Mouse (Mus musculus) cortical plate, adult 2 months (tissue): Measurements from ENCODE around the gene Plekhg1. TPM values are rescaled to one million over a fixed set of nuclear protein-coding genes. Genes with fewer than 3 reads are reported as not detected.

Experiments
- H3K27ac ChIP-seq: fragments of 200-500 bp; 2 replicates; pipeline ENCODE4 v1.5.1; 2012; ENCODE audit warnings: low read length, control low read depth, inconsistent platforms; ENCODE audit not compliant: insufficient read depth
- H3K4me1 ChIP-seq: fragments of 200-500 bp; 2 replicates; pipeline ENCODE4 v1.6.1; 2011; ENCODE audit warnings: low read length; ENCODE audit not compliant: control insufficient read depth, insufficient read depth
- H3K4me3 ChIP-seq: fragments of 200-500 bp; 2 replicates; pipeline ENCODE4 v1.5.1; 2011; ENCODE audit warnings: mild to moderate bottlenecking, low read length, control low read depth; ENCODE audit not compliant: insufficient read depth
- CTCF ChIP-seq: fragments of 200-500 bp; IDR thresholded peaks from 2 replicates; pipeline ENCODE4 v1.5.1; 2011; ENCODE audit warnings: mild to moderate bottlenecking, control low read depth, low read length; ENCODE audit not compliant: insufficient read depth; ENCODE audit errors: extremely low read depth
- POLR2A ChIP-seq: fragments of 200-500 bp; IDR thresholded peaks from 2 replicates; pipeline ENCODE4 v1.6.1; 2011; ENCODE audit warnings: mild to moderate bottlenecking, low read length, control low read depth; ENCODE audit not compliant: insufficient read depth; ENCODE audit errors: extremely low read depth
- polyA plus RNA-seq: library from polyadenylated mRNA; depleted of rRNA; stranded (reverse); fragments of >200 nt; gene quantifications from 2 replicates; pipeline ENCODE4 v1.2.3, GENCODE M21; 2012; rRNA removed

Plekhg1 gene
- polyA plus RNA-seq, 1 experiment: 7.1 TPM

DNA sequence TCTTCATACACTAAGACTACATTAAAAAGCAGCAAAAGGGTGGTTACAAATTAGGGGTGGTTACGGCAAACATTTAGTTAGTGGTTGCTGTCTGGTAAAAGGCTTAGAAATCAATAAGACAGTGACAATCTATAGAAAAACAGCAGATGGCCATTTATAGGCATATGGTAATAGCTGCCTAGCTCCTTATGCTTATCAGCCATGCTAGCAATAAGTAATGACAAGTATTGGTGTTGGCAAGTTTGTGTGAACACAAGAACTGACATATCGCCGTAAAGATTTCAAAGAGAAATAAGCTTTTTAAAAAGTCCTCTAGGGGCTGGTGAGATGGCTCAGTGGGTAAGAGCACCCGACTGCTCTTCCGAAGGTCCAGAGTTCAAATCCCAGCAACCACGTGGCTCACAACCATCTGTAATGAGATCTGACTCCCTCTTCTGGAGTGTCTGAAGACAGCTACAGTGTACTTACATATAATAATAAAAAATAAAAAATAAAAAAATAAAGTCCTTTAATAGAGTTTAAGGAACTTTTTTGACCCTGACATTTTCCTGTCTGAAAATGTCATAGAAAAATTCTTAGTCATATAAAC, 250.2 kb downstream of the Plekhg1 start:
- H3K4me3 ChIP-seq: no peak overlapping the region
- H3K4me1 ChIP-seq: no peaks in the 10 kb centered on the region
- H3K27ac ChIP-seq: no peak overlapping the region
- TF ChIP-seq POLR2A: no peak
- TF ChIP-seq CTCF: no peak

DNA sequence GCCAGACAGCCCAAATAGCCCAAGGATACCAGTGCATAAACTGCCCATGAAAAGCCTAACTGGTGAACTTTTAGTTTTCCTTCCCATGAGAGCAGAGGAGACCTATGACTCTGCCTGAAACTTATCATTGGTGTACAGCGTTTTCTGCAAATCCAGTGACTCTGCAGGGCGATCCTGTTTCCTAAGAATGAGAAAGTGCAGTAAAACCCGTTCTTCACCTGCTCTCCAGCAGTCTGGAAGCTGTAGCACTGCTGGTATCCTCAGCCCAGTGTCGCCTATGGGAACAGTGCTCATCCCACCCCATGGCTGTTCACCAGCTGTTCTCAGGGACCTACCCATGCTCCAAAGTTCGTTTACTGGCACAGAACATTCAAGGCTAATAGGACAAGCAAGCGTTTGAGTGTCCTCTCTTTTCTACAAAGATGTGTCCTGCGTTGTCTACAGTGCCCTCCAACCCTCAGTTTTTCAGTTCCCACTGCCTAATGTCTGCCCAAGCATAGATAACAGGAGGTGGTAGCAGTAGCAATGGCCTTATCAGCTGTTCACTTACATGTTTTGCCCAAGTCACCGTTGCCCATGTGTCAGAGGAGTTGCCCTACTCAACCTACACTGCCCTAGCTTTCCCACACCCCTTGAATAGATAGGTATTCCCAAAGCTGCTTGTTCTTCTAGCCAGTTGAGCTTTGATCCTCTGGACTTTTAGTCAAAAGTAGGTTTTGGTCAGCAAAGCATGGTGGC, 253.4 kb downstream of the Plekhg1 start:
- no peak overlapping the region for H3K4me3 ChIP-seq
- TF ChIP-seq POLR2A: no peak
- no peak for TF ChIP-seq CTCF
- H3K4me1 ChIP-seq: no peaks in the 10 kb centered on the region
- H3K27ac ChIP-seq: no peak overlapping the region

DNA sequence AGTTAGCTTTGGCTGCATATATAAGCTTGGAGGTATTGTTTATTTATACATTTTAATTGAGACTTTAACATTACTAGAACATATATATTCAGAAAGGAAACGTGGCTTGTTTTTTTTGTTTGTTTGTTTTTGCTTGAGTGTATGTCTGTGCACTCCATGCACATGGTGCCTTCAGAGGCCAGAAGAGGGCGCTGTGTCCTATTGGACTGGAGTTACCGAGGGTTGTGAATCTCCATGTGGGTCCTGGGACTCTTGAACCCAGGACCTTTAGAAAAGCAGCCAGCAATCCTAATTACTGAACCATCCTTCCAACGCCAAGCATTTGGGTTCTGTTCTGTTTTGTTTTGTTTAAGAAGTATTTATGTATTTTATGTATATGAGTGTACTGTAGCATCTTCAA, 255.1 kb downstream of the Plekhg1 start:
- Histone ChIP-seq H3K4me1 (no peaks in the 10 kb centered on the region), H3K27ac (no peak overlapping the region), H3K4me3 (no peak overlapping the region)
- TF ChIP-seq CTCF (0 out of 2 replicates have a peak, but pooled peaks have one; percentile 11), POLR2A (no peak)

DNA sequence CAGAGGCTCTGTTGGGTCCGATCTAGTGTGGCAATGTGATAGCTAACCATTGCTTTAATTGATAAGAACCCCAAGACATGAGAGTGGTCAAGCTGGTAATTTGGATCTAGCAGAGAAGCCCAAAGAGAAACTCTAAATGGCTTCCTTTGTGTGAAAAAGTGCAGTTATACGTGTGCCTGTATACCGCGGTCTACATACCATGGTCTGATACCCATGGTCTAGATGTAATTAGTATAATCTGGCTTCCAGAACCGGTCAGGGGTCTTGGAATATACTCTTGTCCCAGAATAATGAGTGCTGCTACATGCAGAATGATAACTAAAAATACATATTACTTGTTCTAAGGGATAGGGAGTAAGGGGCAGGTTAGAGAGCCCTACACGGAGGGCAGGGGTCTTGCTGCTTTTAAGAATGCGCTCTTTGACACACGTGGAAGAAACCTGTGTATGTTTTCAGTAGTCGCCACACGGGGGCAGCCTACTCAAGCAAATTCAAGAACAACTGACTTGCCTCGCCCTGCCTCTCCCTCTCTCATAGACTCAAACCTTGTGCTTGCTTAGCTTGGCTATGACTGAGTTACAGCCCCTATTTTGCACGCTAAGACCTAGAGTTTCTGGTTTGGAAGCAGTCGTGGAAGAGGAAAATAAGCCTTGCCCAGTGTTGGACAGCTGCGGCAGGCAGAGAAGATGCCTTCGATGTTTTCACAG, 256.2 kb downstream of the Plekhg1 start:
- no peak overlapping the region for H3K27ac ChIP-seq
- TF ChIP-seq CTCF: peak; percentile 80
- TF ChIP-seq POLR2A: no peak
- no peak overlapping the region for H3K4me3 ChIP-seq
- H3K4me1 ChIP-seq: no peaks in the 10 kb centered on the region

DNA sequence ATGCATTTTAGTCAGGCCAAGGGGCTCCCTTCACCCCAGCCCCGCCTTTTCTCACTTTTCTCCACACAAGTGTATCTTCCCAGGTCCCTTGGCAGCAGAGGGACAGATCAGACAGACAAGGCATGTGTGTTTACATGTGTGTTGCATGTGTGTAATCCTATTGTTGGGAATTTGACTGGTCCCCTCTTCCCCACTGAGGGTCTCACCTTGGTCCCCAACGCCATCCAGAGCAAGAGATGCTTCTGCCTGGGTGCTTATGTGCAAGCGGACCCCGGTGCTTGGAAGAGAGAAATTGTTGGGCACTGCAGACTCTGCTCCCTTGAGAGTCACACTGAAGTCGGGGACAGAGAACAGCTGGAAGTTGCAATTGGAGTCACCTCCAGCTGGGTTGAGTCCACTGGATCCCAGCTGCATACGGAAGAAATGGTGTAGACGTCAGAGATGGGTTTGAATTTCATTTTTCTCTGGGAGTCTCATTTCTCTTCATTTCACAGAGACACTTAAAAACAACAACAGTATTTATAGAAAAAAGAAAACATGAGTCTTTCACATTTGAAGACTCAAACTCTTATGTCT, 257.8 kb downstream of the Plekhg1 start:
- Histone ChIP-seq H3K4me1 (no peaks in the 10 kb centered on the region), H3K4me3 (no peak overlapping the region), H3K27ac (no peak overlapping the region)
- TF ChIP-seq POLR2A: no peak
- TF ChIP-seq CTCF: no peak

DNA sequence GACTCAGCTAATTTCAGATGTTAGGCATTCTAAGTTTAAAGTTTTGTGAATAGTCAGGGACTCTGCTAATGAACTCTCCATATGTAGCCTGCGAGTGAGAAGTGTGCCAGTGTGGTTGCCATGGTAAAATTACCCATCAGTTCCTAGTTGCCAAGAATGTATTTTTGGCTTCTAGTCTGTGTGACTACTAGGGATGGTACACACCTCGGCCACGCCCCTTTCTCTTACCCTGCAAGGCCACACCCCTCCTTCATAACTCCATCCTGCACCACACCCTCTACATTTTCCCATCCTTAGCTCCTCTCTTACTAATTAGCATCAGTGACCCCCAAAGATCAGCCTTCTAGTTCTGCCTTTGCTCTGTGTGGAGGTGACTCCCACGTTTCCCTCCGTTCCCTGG, 262.5 kb downstream of the Plekhg1 start:
- TF ChIP-seq CTCF (no peak), POLR2A (no peak)
- Histone ChIP-seq H3K4me1 (peaks cover 2% of the 10 kb centered on the region; the same call in 1 of the 2 replicates), H3K4me3 (no peak overlapping the region), H3K27ac (no peak overlapping the region)

DNA sequence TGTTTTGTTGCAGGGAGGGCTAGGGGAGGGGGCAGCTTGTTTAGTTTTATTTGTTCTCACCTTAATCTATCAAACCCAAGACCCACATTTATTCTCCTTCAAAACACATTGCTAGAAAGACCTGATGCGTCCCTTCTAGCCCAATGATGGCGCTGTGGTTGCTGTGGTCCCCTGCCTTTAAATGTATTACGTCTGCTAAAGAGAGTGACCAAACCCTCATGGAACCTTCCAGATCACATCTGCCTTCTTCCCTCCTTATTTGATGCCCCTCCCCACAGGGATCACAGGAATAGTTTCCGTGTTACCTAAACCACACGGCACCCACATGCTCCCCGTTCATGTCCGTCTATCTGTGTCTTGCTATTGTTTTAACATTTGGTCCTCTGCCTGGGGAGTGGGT, 265.0 kb downstream of the Plekhg1 start:
- no peak overlapping the region for H3K27ac ChIP-seq
- H3K4me1 ChIP-seq: peaks cover 2% of the 10 kb centered on the region; the same call in 1 of the 2 replicates
- H3K4me3 ChIP-seq: no peak overlapping the region
- TF ChIP-seq CTCF (no peak), POLR2A (no peak)

DNA sequence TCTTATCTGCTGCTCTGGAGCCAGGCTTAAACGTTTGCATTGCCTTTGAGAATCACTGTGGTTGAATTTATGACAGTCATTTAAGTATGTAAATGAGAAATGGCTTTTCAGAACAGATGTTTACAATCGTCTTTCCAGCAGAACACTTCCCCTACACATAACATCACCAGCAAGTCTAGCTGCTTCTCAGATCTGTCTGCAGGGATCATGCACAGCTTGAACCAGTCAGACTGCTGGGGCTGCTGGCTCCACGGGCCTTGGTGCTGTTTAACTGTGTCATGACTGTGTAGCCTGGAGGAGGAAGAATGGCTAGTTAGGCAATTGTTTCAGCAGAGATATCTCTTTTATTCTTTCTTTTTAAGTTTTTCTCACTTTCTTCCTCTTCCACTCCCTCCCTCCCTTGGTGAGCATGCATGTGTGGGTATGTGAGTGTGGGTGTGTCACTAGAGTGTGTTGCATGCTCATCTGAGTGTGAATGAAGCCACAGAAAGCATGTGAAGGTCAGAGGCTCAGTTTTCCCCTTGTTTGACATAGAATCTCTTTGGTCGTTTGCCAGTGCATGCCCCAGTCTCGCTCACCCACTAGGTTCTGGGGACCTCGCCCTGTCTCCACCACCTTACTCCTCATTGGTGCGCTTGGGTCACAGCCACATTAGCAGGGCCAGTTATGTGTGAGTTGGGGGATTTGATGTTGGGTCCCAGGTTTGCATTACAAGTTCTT, 266.3 kb downstream of the Plekhg1 start:
- H3K4me1 ChIP-seq: peaks cover 2% of the 10 kb centered on the region; the same call in 1 of the 2 replicates
- no peak overlapping the region for H3K27ac ChIP-seq
- no peak for TF ChIP-seq POLR2A
- TF ChIP-seq CTCF: no peak
- H3K4me3 ChIP-seq: no peak overlapping the region

Other genes with a start within 250 kb of the Plekhg1 start
- gene Iyd, start 200.1 kb upstream of the Plekhg1 start, polyA plus RNA-seq: 0.17 and 0.55 TPM in 2 replicates
- gene Mthfd1l, start 232.8 kb downstream of the Plekhg1 start, polyA plus RNA-seq: 9.7 and 10.2 TPM in 2 replicates